Mouse (Mus musculus) embryonic facial prominence, embryonic 11.5 days (tissue): ENCODE measurements around the gene Nrp2. TPM values are rescaled to one million over a fixed set of nuclear protein-coding genes. Genes with fewer than 3 reads are reported as not detected.

Experiments
- ATAC-seq: fragments of 200-750 bp; cut with Nextera tagmentation; replicated peaks from 2 replicates; pipeline ENCODE4 v1.8.0; 2017; ENCODE audit warnings: low read depth; ENCODE audit not compliant: insufficient number of reproducible peaks, low FRiP score, low TSS enrichment
- DNase-seq: peaks from one replicate; pipeline ENCODE4 v3.0.0-alpha.2; 2015; ENCODE audit warnings: low spot score
- H3K27ac ChIP-seq: fragments of 300-500 bp; sonication (generic); replicated peaks from 2 replicates; pipeline ENCODE4 v1.5.1; 2014; ENCODE audit warnings: mild to moderate bottlenecking, low read depth, low read length, control low read depth
- H3K27me3 ChIP-seq: fragments of 300-500 bp; sonication (generic); 2 replicates; pipeline ENCODE4 v1.6.1; 2014; ENCODE audit warnings: mild to moderate bottlenecking, low read length, moderate library complexity, mixed read lengths; ENCODE audit not compliant: control insufficient read depth, insufficient read depth
- H3K36me3 ChIP-seq: fragments of 300-500 bp; sonication (generic); replicated peaks from 2 replicates; pipeline ENCODE4 v1.6.1; 2014; ENCODE audit warnings: low read depth, mild to moderate bottlenecking, low read length, moderate library complexity, mixed read lengths; ENCODE audit not compliant: control insufficient read depth, insufficient read depth
- H3K4me1 ChIP-seq: fragments of 300-500 bp; sonication (generic); 2 replicates; pipeline ENCODE4 v1.6.1; 2014; ENCODE audit warnings: low read length, mixed read lengths; ENCODE audit not compliant: control insufficient read depth, insufficient read depth
- H3K4me2 ChIP-seq: fragments of 300-500 bp; sonication (generic); 2 replicates; pipeline ENCODE4 v1.6.1; 2014; ENCODE audit warnings: low read depth, mild to moderate bottlenecking, control low read depth, low read length, moderate library complexity
- H3K4me3 ChIP-seq: fragments of 300-500 bp; sonication (generic); 2 replicates; pipeline ENCODE4 v1.5.1; 2014; ENCODE audit warnings: low read depth, low read length, control low read depth
- H3K9ac ChIP-seq: fragments of 300-500 bp; sonication (generic); replicated peaks from 2 replicates; pipeline ENCODE4 v1.6.1; 2014; ENCODE audit warnings: mild to moderate bottlenecking, control low read depth, low read length
- H3K9me3 ChIP-seq: fragments of 300-500 bp; sonication (generic); replicated peaks from 2 replicates; pipeline ENCODE4 v1.6.1; 2016; ENCODE audit warnings: mild to moderate bottlenecking, low read length, inconsistent platforms, mixed read lengths; ENCODE audit not compliant: control insufficient read depth
- WGBS: fragments of 180-500 bp; shearing (Covaris S2); extraction: QIAGEN DNeasy Blood & Tissue Kit; methylation state at CpG from one replicate; pipeline ENCODE4 v1.1.7; 2014; 5-methylcytosine and 5-hydroxymethylcytosine counted together
- polyA plus RNA-seq: library from polyadenylated mRNA; unstranded; fragments of >200 nt; fragmentation: Nextera tagmentation; extraction: Ambion mirVana; gene quantifications from 2 replicates; pipeline ENCODE4 v1.2.1, GENCODE M21; 2014

Gene Nrp2
- polyA plus RNA-seq, 1 experiment from 2014 or later, result 20.2 TPM

- Histone ChIP-seq H3K4me1 (peaks cover 6% of the 10 kb centered on the region), H3K9me3 (no peaks in the 10 kb centered on the region), H3K27me3 (no peaks in the 10 kb centered on the region), H3K9ac (no peak overlapping the region), H3K27ac (no peak overlapping the region), H3K4me2 (no peak overlapping the region), H3K36me3 (no peaks in the 10 kb centered on the region; the same call in 1 of the 2 replicates), H3K4me3 (no peak overlapping the region)
- DNase-seq (no peak), ATAC-seq (no peak)
- 69% methylated on average over 5 of the region's 5 CpGs for WGBS
Observed at GRCm38 (mm10) chr1:62723891-62724290, 20.8 kb downstream of the Nrp2 start.

- no peak overlapping the region for H3K27ac ChIP-seq
- DNase-seq (no peak), ATAC-seq (no peak)
- no peaks in the 10 kb centered on the region; the same call in 1 of the 2 replicates for H3K36me3 ChIP-seq
- no peaks in the 10 kb centered on the region for H3K9me3 ChIP-seq
- no peaks in the 10 kb centered on the region for H3K27me3 ChIP-seq
- H3K9ac ChIP-seq, result no peak overlapping the region
- H3K4me2 ChIP-seq, result no peak overlapping the region
- H3K4me3 ChIP-seq, result no peak overlapping the region
- WGBS, result 62% methylated on average over 6 of the region's 6 CpGs
- H3K4me1 ChIP-seq, result peaks cover 6% of the 10 kb centered on the region
Observed at GRCm38 (mm10) chr1:62724461-62725021, 21.5 kb downstream of the Nrp2 start.

GRCm38 (mm10) chr1:62725032-62725678 lies 22.1 kb downstream of the Nrp2 start:
- H3K4me1 ChIP-seq, result peaks cover 6% of the 10 kb centered on the region
- H3K9me3 ChIP-seq, result no peaks in the 10 kb centered on the region
- H3K27me3 ChIP-seq, result no peaks in the 10 kb centered on the region
- DNase-seq (no peak), ATAC-seq (no peak)
- H3K27ac ChIP-seq, result no peak overlapping the region
- H3K9ac ChIP-seq, result no peak overlapping the region
- no peak overlapping the region for H3K4me2 ChIP-seq
- no peaks in the 10 kb centered on the region; the same call in 1 of the 2 replicates for H3K36me3 ChIP-seq
- 81% methylated on average over 10 of the region's 10 CpGs for WGBS
- no peak overlapping the region for H3K4me3 ChIP-seq

DNA sequence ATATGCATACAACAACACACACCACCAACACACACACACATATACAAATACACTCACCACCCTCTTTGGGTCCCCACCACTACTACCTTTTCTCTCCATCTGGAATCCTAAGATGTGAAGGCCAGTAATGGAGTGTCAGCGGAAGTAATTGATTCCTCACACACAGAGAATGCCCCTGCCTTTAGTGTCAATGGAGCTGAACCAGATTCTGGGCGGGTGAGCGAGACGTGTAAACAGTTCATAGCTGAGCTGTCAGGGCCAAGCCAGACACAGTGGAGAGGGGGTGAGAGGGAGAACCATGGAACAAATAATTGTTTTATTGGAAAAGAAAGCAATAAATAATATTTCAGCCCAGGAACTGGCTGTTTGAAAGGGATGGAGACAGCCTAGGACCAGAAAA lies 24.1 kb downstream of the Nrp2 start:
- Histone ChIP-seq H3K27me3 (no peaks in the 10 kb centered on the region), H3K4me2 (no peak overlapping the region), H3K9ac (no peak overlapping the region), H3K4me1 (peaks cover 3% of the 10 kb centered on the region; the same call in 1 of the 2 replicates), H3K9me3 (no peaks in the 10 kb centered on the region), H3K4me3 (no peak overlapping the region), H3K36me3 (no peaks in the 10 kb centered on the region; the same call in 1 of the 2 replicates), H3K27ac (no peak overlapping the region)
- 38% methylated on average over 4 of the region's 4 CpGs for WGBS
- ATAC-seq, result no peak
- no peak for DNase-seq

DNA sequence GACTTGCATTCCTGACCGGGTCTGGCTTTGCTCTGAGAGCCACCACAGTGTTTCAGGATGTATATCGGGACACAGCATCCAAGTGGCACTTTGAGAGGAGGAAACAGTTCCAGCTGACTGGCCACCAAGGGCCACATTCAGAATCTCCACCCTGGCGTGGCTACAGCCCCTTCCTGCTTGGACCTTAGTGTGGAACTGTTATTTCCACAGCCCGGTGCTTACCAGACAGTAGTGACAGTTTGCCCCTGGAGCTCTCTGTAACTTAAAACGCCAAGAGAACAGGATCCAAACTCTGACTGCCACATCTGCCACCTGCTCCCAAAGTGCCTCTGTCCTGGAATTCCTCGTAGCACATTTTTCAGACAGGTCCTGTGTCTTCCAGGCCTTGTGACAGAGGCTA lies 25.3 kb downstream of the Nrp2 start:
- WGBS, result 50% methylated on average over 6 of the region's 6 CpGs
- H3K36me3 ChIP-seq, result no peaks in the 10 kb centered on the region
- no peak for DNase-seq
- no peak overlapping the region for H3K4me3 ChIP-seq
- no peak overlapping the region for H3K4me2 ChIP-seq
- H3K27me3 ChIP-seq, result no peaks in the 10 kb centered on the region
- no peak overlapping the region for H3K27ac ChIP-seq
- no peak for ATAC-seq
- H3K9ac ChIP-seq, result no peak overlapping the region
- peaks cover 3% of the 10 kb centered on the region; the same call in 1 of the 2 replicates for H3K4me1 ChIP-seq
- no peaks in the 10 kb centered on the region for H3K9me3 ChIP-seq

DNA sequence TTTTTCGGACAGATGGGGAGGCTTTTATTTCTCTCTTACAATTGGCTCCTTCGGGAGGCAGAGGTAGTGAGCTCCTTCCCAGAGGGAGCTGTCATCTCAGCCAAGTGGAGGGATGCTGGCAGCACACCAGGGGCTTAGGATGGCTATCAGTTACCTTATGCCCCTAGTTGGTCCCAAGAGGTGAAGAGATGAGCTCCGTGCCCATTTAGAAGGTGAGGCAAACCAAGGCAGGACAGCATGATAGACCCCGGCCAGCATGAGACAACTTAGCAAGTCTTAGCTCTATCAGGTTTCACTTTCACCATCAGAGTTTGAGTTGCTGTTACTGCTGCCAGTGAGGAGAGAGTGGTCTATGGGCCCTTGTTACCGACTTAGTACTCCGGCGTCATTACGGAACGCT lies 25.8 kb downstream of the Nrp2 start:
- H3K4me3 ChIP-seq, result no peak overlapping the region
- H3K27me3 ChIP-seq, result no peaks in the 10 kb centered on the region
- H3K9ac ChIP-seq, result no peak overlapping the region
- no peak for DNase-seq
- no peaks in the 10 kb centered on the region for H3K9me3 ChIP-seq
- H3K4me1 ChIP-seq, result peaks cover 3% of the 10 kb centered on the region; the same call in 1 of the 2 replicates
- 72% methylated on average over 9 of the region's 9 CpGs for WGBS
- no peak overlapping the region for H3K27ac ChIP-seq
- H3K36me3 ChIP-seq, result no peaks in the 10 kb centered on the region
- H3K4me2 ChIP-seq, result no peak overlapping the region
- no peak for ATAC-seq

DNA sequence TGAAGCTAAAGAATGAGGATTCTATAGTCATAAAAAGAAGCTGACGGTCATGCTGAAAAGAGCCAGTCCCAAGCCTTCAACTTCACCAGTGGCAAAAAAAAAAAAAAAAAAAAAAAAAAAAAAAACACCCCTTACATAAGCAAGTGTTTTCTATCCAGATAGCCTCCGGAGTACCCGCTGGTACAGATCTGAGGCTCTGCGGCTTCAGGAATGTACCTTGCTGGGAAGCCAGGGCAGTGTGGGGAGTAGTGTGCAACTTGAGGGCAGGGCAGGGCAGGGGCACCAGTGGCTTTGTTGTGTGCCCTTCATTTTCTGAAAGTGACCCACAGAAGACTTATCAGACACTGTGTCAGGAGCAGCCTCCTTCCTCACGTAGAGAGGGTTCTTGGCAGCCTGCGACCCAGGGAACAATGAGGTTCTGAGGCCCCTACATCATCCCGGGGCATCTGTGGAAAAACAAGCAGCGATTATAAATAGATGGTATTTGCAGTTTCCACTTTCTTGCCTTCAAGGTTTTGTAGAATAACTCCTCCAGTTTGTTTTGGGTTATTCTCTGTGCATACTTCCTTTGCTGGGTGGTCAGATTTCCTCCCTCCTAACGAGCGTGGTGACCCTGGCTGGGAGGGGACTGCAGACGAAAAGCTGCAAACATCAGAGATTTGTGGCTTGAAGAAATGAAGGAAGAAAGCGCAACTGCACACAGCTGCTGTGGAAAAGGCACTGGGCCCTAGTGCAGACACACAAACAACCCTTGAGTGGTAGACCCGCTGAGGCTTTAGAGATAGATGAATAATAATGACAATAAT lies 26.5 kb downstream of the Nrp2 start:
- Histone ChIP-seq H3K27ac (no peak overlapping the region; the same call in 1 of the 2 replicates), H3K36me3 (no peaks in the 10 kb centered on the region), H3K9ac (no peak overlapping the region), H3K27me3 (no peaks in the 10 kb centered on the region), H3K4me2 (no peak overlapping the region), H3K4me3 (no peak overlapping the region), H3K9me3 (no peaks in the 10 kb centered on the region), H3K4me1 (peaks cover 3% of the 10 kb centered on the region; the same call in 1 of the 2 replicates)
- DNase-seq (no peak), ATAC-seq (no peak)
- WGBS, result 47% methylated on average over 13 of the region's 13 CpGs

DNA sequence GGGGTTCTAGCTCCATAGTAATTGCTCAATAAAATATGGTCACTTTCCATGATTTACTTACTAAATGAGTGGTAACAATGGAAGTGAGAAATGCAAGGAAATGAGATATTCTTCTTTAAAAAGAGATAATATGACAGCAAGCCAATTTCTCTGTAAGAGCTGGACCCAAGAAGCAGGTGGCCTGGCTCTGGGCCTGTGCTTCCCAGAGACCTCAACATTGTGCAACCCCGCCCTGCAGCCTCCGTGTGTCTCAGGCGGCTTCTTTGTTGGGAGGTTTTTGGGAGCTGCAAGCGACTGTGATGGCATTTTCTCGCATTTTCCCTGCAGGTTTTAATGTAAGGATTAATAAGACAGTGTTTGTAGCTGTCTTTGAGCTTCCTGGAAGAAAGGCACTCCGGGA lies 29.0 kb downstream of the Nrp2 start:
- ATAC-seq (no peak), DNase-seq (no peak)
- WGBS, result 86% methylated on average over 6 of the region's 6 CpGs
- Histone ChIP-seq H3K27me3 (no peaks in the 10 kb centered on the region), H3K9me3 (no peaks in the 10 kb centered on the region), H3K4me1 (peaks cover 3% of the 10 kb centered on the region; the same call in 1 of the 2 replicates), H3K36me3 (no peaks in the 10 kb centered on the region), H3K4me3 (no peak overlapping the region), H3K9ac (no peak overlapping the region), H3K4me2 (no peak overlapping the region), H3K27ac (no peak overlapping the region)
